Mouse (Mus musculus): Measurements from ENCODE around the gene Galnt2.

DNA sequence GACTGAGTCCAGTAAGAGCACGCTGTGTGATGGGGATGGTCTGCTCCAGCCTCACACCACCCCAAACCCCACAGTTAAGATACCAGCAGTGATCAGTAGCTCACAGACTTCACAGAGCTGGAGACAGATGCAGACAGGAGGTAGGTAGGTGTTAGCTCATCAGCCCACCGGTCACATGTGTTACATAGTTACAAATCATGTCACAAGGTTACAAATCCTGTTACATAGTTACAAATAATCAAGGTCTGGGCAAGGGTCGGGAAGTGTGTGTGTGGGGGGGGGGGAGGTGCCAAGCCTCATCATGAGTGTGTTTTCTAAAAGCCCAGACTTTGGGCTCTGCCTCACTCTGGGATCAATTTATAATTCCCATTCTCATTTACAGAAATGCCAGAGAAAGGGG is 129.7 kb downstream of the Galnt2 start:
- TF ChIP-seq CTCF (IDR thresholded peaks at IDR 0.05; ENCODE audit: borderline replicate concordance, control insufficient read depth, extremely low read depth, insufficient read depth, low read length, poor library complexity) (no peak), POLR2A (IDR thresholded peaks at IDR 0.05; ENCODE audit: control insufficient read depth, extremely low read depth, insufficient read depth, low read length, poor library complexity) (no peak)
